Mouse (Mus musculus): ENCODE measurements around the gene 5730455P16Rik. TPM values are rescaled to one million over a fixed set of nuclear protein-coding genes. Genes with fewer than 3 reads are reported as not detected.

5730455P16Rik gene
- total RNA-seq, 1 experiment from 2014 or later: 12.7 TPM

Other genes starting within 250 kb of the 5730455P16Rik start
- gene Tefm, start 235.9 kb downstream of the 5730455P16Rik start, total RNA-seq (2021): 18.6 and 22.1 TPM in 2 replicates
- gene Adap2, start 223.9 kb downstream of the 5730455P16Rik start, total RNA-seq (2021): 13.6 and 13.9 TPM in 2 replicates
- 7.8 and 9.4 TPM in 2 replicates for gene Rnf135, start 194.2 kb downstream of the 5730455P16Rik start, total RNA-seq (2021)
- gene Rhot1, start 169.0 kb downstream of the 5730455P16Rik start, total RNA-seq (2021): 66.5 and 69.1 TPM in 2 replicates
- gene Rhbdl3, start 77.1 kb downstream of the 5730455P16Rik start, total RNA-seq (2021): 2.6 and 3.2 TPM in 2 replicates
- gene Zfp207, start 5.2 kb upstream of the 5730455P16Rik start, total RNA-seq (2021): 154 and 176 TPM in 2 replicates
- 124 and 132 TPM in 2 replicates for gene Psmd11, start 50.6 kb upstream of the 5730455P16Rik start, total RNA-seq (2021)
- gene Cdk5r1, start 99.0 kb upstream of the 5730455P16Rik start, total RNA-seq (2021): 2.6 and 4.7 TPM in 2 replicates